Mouse (Mus musculus): ENCODE measurements around the gene Mcm3ap.

DNA sequence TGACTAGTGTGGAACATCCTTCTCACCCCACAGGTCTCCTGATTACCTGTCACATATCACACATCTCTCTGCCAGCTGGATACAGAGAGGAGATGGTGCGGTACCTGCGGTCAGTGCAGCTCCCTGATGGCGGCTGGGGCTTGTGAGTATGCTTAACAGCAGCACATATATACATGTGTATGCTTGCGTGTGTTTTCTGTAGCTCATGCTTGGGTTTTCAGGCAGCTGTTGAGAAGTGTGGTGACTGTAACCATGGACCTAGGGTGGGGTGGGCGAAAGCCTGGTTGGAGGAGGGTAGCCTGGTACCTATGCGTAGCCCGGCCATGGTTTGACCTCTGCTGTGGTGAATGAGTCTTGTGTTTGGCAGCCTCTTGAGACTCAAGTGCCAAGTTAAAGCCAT lies 66.8 kb downstream of the Mcm3ap start:
- no peak for TF ChIP-seq CTCF (IDR thresholded peaks at IDR 0.05; ENCODE audit: low read depth)
- TF ChIP-seq EP300 (IDR thresholded peaks at IDR 0.05; ENCODE audit: low read depth) = no peak

Measured in liver, embryonic 14.5 days (tissue).